Mouse (Mus musculus): Measurements from ENCODE around the gene Gmfg.

DNA sequence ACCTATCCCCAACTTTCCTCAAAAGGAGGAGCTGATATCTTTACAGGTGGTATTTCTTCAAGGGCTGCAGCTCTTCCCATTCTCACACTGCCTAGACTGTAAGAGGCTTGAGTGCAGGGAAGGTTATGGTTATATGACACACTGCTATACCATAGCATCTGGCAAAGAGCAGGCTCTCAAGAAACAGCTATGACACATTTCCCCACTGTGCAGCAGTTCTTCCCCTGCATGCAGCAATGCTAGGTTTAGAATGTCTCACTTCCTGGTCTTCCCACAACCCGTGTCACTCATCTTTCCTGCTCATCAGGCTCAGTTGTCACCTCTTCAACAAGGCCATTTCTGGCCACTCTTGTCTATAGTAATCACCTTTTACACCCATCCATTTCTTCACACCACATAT, 6.7 kb upstream of the Gmfg start:
- TF ChIP-seq GATA1 (IDR thresholded peaks at IDR 0.05; ENCODE audit: borderline replicate concordance, low read length), result no peak
- TF ChIP-seq FLI1 (IDR thresholded peaks at IDR 0.05; ENCODE audit: low read length), result no peak
